Mouse (Mus musculus) MEL (cell line): Measurements from ENCODE around the gene H2afv. TPM values are rescaled to one million over a fixed set of nuclear protein-coding genes. Genes with fewer than 3 reads are reported as not detected.
"Not testable (repeated sequence)": the region's sequence is repeated elsewhere in the genome, so short reads cannot be mapped to it uniquely, and the experiment has no call there.

Source experiments
- DNase-seq: peaks from one replicate; pipeline ENCODE4 v3.0.0; 2011; ENCODE audit warnings: low read depth, low spot score
- H3K27ac ChIP-seq: 2 replicates; pipeline ENCODE4 v1.5.1; 2012; ENCODE audit warnings: low read depth, mild to moderate bottlenecking, control low read depth, low read length, moderate library complexity; ENCODE audit not compliant: control insufficient read depth
- H3K27me3 ChIP-seq, 2 experiments: fragments of 150-350 bp in 1 of 2; sonication (generic) in 1 of 2; 2 replicates each; pipeline ENCODE4 v1.6.1; 2012; ENCODE audit warnings: low read length in 2 of 2, mild to moderate bottlenecking in 2 of 2, improper control_type of control experiment in 1 of 2, moderate library complexity in 1 of 2; ENCODE audit not compliant: insufficient read depth in 2 of 2, control insufficient read depth in 1 of 2
- H3K36me3 ChIP-seq, 2 experiments: 2 replicates each; pipeline ENCODE4 v1.6.1; 2012 to 2014; ENCODE audit warnings: low read length in 2 of 2, improper control_type of control experiment in 1 of 2, inconsistent platforms in 1 of 2, mild to moderate bottlenecking in 1 of 2; ENCODE audit not compliant: insufficient read depth in 2 of 2, control insufficient read depth in 1 of 2
- H3K4me1 ChIP-seq, 2 experiments: fragments of 150-350 bp in 1 of 2; sonication (generic) in 1 of 2; 2 replicates each; pipeline ENCODE4 v1.6.1; 2012; ENCODE audit warnings: low read length in 2 of 2, improper control_type of control experiment in 1 of 2, mild to moderate bottlenecking in 1 of 2; ENCODE audit not compliant: insufficient read depth in 2 of 2, control insufficient read depth in 1 of 2
- H3K4me3 ChIP-seq, 2 experiments: fragments of 150-350 bp in 1 of 2; sonication (generic) in 1 of 2; 2 replicates each; pipeline ENCODE4 v1.5.1; 2012; ENCODE audit warnings: low read depth in 2 of 2, low read length in 2 of 2, mild to moderate bottlenecking in 2 of 2, moderate library complexity in 2 of 2, control low read depth in 1 of 2, improper control_type of control experiment in 1 of 2; ENCODE audit not compliant: control insufficient read depth in 1 of 2, insufficient read depth in 1 of 2
- H3K79me2 ChIP-seq: 2 replicates; pipeline ENCODE4 v1.6.1; 2012; ENCODE audit warnings: mild to moderate bottlenecking, low read length, moderate library complexity; ENCODE audit not compliant: control insufficient read depth, poor library complexity, insufficient read depth
- H3K9ac ChIP-seq: 2 replicates; pipeline ENCODE4 v1.6.1; 2012; ENCODE audit warnings: low read depth, mild to moderate bottlenecking, control low read depth, low read length, moderate library complexity; ENCODE audit not compliant: control insufficient read depth, poor library complexity, severe bottlenecking
- H3K9me3 ChIP-seq: fragments of 150-350 bp; sonication (generic); replicated peaks from 2 replicates; pipeline ENCODE4 v1.6.1; 2012; ENCODE audit warnings: mild to moderate bottlenecking, low read length, improper control_type of control experiment, moderate library complexity; ENCODE audit not compliant: insufficient read depth
- E2F4 ChIP-seq: IDR thresholded peaks from 2 replicates; pipeline ENCODE4 v1.6.1; 2011; ENCODE audit warnings: low read depth, low read length, improper control_type of control experiment, borderline replicate concordance
- ELF1 ChIP-seq: IDR thresholded peaks from 2 replicates; pipeline ENCODE4 v1.6.1; 2014; ENCODE audit warnings: low read depth, mild to moderate bottlenecking, inconsistent platforms, low read length, improper control_type of control experiment, moderate library complexity
- JUND ChIP-seq: IDR thresholded peaks from 2 replicates; pipeline ENCODE4 v1.6.1; 2011; ENCODE audit warnings: low read depth, mild to moderate bottlenecking, improper control_type of control experiment, low read length
- KAT2A ChIP-seq: conservative IDR thresholded peaks from 2 replicates; pipeline ENCODE4 v1.6.1; 2012; ENCODE audit warnings: low read depth, low read length, improper control_type of control experiment, inconsistent platforms
- MAX ChIP-seq: IDR thresholded peaks from 2 replicates; pipeline ENCODE4 v1.6.1; 2011; ENCODE audit warnings: low read length, improper control_type of control experiment
- MXI1 ChIP-seq: IDR thresholded peaks from 2 replicates; pipeline ENCODE4 v1.6.1; 2011; ENCODE audit warnings: mild to moderate bottlenecking, low read depth, low read length, improper control_type of control experiment
- NELFE ChIP-seq: IDR thresholded peaks from 2 replicates; pipeline ENCODE4 v1.6.1; 2011; ENCODE audit warnings: low read depth, low read length, improper control_type of control experiment
- NRF1 ChIP-seq: IDR thresholded peaks from 2 replicates; pipeline ENCODE4 v1.6.1; 2014; ENCODE audit warnings: low read depth, mild to moderate bottlenecking, inconsistent platforms, low read length, improper control_type of control experiment, moderate library complexity; ENCODE audit not compliant: poor library complexity, insufficient read depth, severe bottlenecking
- TAL1 ChIP-seq: IDR thresholded peaks from 2 replicates; pipeline ENCODE4 v1.6.1; 2012; ENCODE audit warnings: mild to moderate bottlenecking, inconsistent platforms, low read length, moderate library complexity, mixed read lengths
- TBP ChIP-seq: IDR thresholded peaks from 2 replicates; pipeline ENCODE4 v1.8.0; 2011; ENCODE audit warnings: low read depth, low read length, improper control_type of control experiment
- TCF12 ChIP-seq: IDR thresholded peaks from 2 replicates; pipeline ENCODE4 v1.6.1; 2014; ENCODE audit warnings: low read depth, mild to moderate bottlenecking, inconsistent platforms, low read length, improper control_type of control experiment, moderate library complexity
- ZMIZ1 ChIP-seq: IDR thresholded peaks from 2 replicates; pipeline ENCODE4 v1.6.1; 2012; ENCODE audit warnings: low read depth, mild to moderate bottlenecking, inconsistent platforms, low read length, improper control_type of control experiment, moderate library complexity
- ZNF384 ChIP-seq: IDR thresholded peaks from 2 replicates; pipeline ENCODE4 v1.6.1; 2012; ENCODE audit warnings: low read depth, mild to moderate bottlenecking, inconsistent platforms, low read length, improper control_type of control experiment
- polyA plus RNA-seq, 2 experiments: library from polyadenylated mRNA; stranded (reverse) in 1 of 2; unstranded in 1 of 2; fragments of >175 nt in 1 of 2; fragments of >200 nt in 1 of 2; gene quantifications; 2 replicates each; pipeline versions ENCODE4 v1.2.1 to v1.2.4; 2012; ENCODE audit warnings: low replicate concordance in 2 of 2, low read depth in 1 of 2; ENCODE audit not compliant: insufficient read length in 2 of 2, insufficient read depth in 1 of 2, missing spikeins in 1 of 2
- total RNA-seq: library from RNA; depleted of rRNA; stranded (reverse); fragments of 300-350 nt; gene quantifications from 2 replicates; pipeline ENCODE4 v1.2.3, GENCODE M21; 2012

H2afv gene
- total and polyA plus RNA-seq, 3 experiments: 97.2 to 159 TPM; not detected in 1

GRCm38 (mm10) chr11:6420283-6420703 lies 23.9 kb downstream of the H2afv start (continued):
- no peak for TF ChIP-seq ELF1
- no peak for TF ChIP-seq E2F4
- no peak for TF ChIP-seq NRF1
- no peak; the same call in 1 of the 2 replicates for TF ChIP-seq NELFE
- TF ChIP-seq TCF12: no peak
- peak; percentile 96 for TF ChIP-seq ZMIZ1
- TF ChIP-seq KAT2A: no peak
- TF ChIP-seq JUND: peak; percentile 76; the same call in 1 of the 2 replicates

- Histone ChIP-seq H3K79me2 (peaks cover 33% of the 10 kb centered on the region), H3K27ac (peak overlapping the region; percentile 12; the same call in 1 of the 2 replicates), H3K4me1 (peaks cover 9 to 13% of the 10 kb centered on the region in 2 experiments), H3K36me3 (peaks cover 25 to 32% of the 10 kb centered on the region in 2 experiments)
- H3K9me3 ChIP-seq, H3K27me3 ChIP-seq, H3K4me3 ChIP-seq, H3K9ac ChIP-seq: not testable (repeated sequence)
- peak; percentile 56 for DNase-seq
- 0 out of 2 replicates have a peak, but pooled peaks have one; percentile 12 for TF ChIP-seq TBP
- TF ChIP-seq TAL1: peak; percentile 12; the same call in 1 of the 2 replicates
Measured at GRCm38 (mm10) chr11:6419156-6419555, 25.1 kb downstream of the H2afv start.

GRCm38 (mm10) chr11:6418751-6419150 lies 25.5 kb downstream of the H2afv start:
- Histone ChIP-seq H3K27ac (peak overlapping the region; percentile 12; the same call in 1 of the 2 replicates), H3K79me2 (peaks cover 33% of the 10 kb centered on the region), H3K4me1 (peaks cover 9 to 13% of the 10 kb centered on the region in 2 experiments), H3K9ac (peak overlapping the region; percentile 11; the same call in 1 of the 2 replicates), H3K27me3 (no peaks in the 10 kb centered on the region), H3K4me3 (peak overlapping the region in 1 of 2 experiments; percentile 7; a peak in 2 of 4 replicates), H3K9me3 (no peaks in the 10 kb centered on the region), H3K36me3 (peaks cover 25 to 32% of the 10 kb centered on the region in 2 experiments)
- no peak for DNase-seq
- peak; percentile 48 for TF ChIP-seq MXI1
- 0 out of 2 replicates have a peak, but pooled peaks have one; percentile 23 for TF ChIP-seq MAX
- TF ChIP-seq JUND: no peak
- TF ChIP-seq ZNF384: no peak
